Mouse (Mus musculus): ENCODE measurements at regions not wholly inside any gene's neighbourhood (a gene's known extent, or its start where the extent isn't known, plus 50 kb on each side); places are given as distances from the start of the nearest gene placed in this dataset.

DNA sequence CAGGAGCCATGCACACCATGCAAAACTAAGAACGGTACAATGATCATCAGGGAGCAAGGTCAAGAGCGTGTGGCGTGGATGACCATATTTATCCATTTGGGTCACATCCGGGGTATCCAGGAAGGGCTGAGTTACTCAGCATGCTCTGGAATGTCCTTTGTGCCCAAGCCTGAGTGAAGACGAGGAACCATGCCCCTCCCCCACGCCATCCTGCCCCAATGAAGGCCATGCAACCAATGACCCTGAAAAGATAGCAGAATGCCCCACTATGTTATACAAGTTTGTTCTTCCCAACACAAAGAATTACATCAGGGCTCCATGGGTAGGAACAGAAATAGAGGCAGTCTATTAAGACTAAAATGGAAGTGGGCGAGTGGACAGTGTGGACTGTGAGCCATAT lies 375.8 kb downstream of the Tbc1d22a start:
- TF ChIP-seq POLR2A (IDR thresholded peaks at IDR 0.05; ENCODE audit: control insufficient read depth, low read depth, low read length) (no peak), CTCF (IDR thresholded peaks at IDR 0.05; ENCODE audit: control insufficient read depth, insufficient read depth, insufficient replicate concordance, low read depth, low read length) (no peak)

Data from testis, adult 2 months (tissue).